Mouse (Mus musculus) midbrain, embryonic 14.5 days (tissue): ENCODE measurements around the gene Lix1. TPM values are rescaled to one million over a fixed set of nuclear protein-coding genes. Genes with fewer than 3 reads are reported as not detected.
"Not testable (repeated sequence)": the region's sequence is repeated elsewhere in the genome, so short reads cannot be mapped to it uniquely, and the experiment has no call there.

Experiments
- ATAC-seq: fragments of 200-750 bp; cut with Nextera tagmentation; 2 replicates; pipeline ENCODE4 v1.8.0; 2017; ENCODE audit warnings: moderate number of reproducible peaks, moderate library complexity; ENCODE audit not compliant: low FRiP score, low TSS enrichment
- DNase-seq: peaks from one replicate; pipeline ENCODE4 v3.0.0-alpha.2; 2015
- H3K27ac ChIP-seq: fragments of 300-500 bp; sonication (generic); replicated peaks from 2 replicates; pipeline ENCODE4 v1.5.1; 2014; ENCODE audit warnings: mild to moderate bottlenecking, low read depth, low read length, moderate library complexity
- H3K27me3 ChIP-seq: fragments of 300-500 bp; sonication (generic); 2 replicates; pipeline ENCODE4 v1.6.1; 2014; ENCODE audit warnings: low read length, control low read depth, mixed read lengths; ENCODE audit not compliant: control insufficient read depth, insufficient read depth
- H3K36me3 ChIP-seq: fragments of 300-500 bp; sonication (generic); 2 replicates; pipeline ENCODE4 v1.6.1; 2014; ENCODE audit warnings: low read length, control low read depth; ENCODE audit not compliant: control insufficient read depth, insufficient read depth
- H3K4me1 ChIP-seq: fragments of 300-500 bp; sonication (generic); 2 replicates; pipeline ENCODE4 v1.6.1; 2014; ENCODE audit warnings: mild to moderate bottlenecking, antibody characterized with exemption, low read length, control low read depth; ENCODE audit not compliant: control insufficient read depth, insufficient read depth
- H3K4me2 ChIP-seq: fragments of 300-500 bp; sonication (generic); 2 replicates; pipeline ENCODE4 v1.6.1; 2014; ENCODE audit warnings: mild to moderate bottlenecking, low read length, moderate library complexity
- H3K4me3 ChIP-seq: fragments of 300-500 bp; sonication (generic); replicated peaks from 2 replicates; pipeline ENCODE4 v1.5.1; 2014; ENCODE audit warnings: low read depth, low read length
- H3K9ac ChIP-seq: fragments of 300-500 bp; sonication (generic); replicated peaks from 2 replicates; pipeline ENCODE4 v1.6.1; 2014; ENCODE audit warnings: mild to moderate bottlenecking, low read length, moderate library complexity
- H3K9me3 ChIP-seq: fragments of 300-500 bp; sonication (generic); 2 replicates; pipeline ENCODE4 v1.6.1; 2016; ENCODE audit warnings: low read length, control low read depth, mixed read lengths; ENCODE audit not compliant: control insufficient read depth
- WGBS: fragments of 180-500 bp; shearing (Covaris S2); extraction: QIAGEN DNeasy Blood & Tissue Kit; methylation state at CpG from one replicate; pipeline ENCODE4 v1.1.7; 2014; 5-methylcytosine and 5-hydroxymethylcytosine counted together
- polyA plus RNA-seq: library from polyadenylated mRNA; unstranded; fragments of >200 nt; fragmentation: Nextera tagmentation; extraction: Ambion mirVana; gene quantifications from 2 replicates; pipeline ENCODE4 v1.2.1, GENCODE M21; 2014

The Lix1 gene
- polyA plus RNA-seq, 1 experiment from 2014 or later = 9.2 TPM

DNA sequence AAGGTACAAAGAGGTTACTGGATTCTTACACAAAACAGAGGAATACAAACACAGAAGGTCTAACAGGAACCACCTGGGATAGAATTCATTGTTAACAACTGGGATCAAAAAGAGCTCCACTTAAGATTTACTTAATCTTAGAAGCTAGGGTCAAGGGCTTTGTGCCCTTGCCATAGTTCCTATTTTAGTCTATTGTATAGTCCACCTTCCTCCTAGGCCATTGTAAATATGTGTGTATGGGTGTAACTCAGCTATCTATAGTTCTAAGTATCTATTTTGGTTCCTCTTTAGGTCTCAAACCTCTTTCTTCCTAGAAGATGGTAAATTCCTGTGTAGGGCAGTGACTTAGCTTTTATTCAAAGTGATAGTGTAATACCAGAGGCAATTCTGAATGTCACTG is 93.8 kb downstream of the Lix1 start:
- DNase-seq, ATAC-seq: not testable (repeated sequence)

DNA sequence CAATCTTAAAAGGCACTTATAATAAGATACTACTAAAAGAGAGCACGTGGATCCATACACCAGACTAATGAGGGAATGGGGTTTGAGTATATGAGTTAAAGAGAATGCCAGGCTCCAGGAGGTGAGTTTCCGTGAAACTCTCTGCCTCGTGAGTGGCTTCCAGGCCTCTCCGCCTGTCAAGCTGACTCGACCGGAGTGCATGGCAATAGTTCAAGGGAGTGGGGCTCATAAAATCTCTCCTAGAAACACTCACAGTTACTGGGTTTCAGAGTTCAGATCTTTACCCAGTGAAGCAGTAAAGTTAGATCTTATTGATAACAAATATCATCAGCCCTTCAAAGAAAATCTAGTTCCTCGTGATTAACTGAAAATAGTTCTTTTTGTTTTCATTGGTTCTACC is 94.3 kb downstream of the Lix1 start:
- no peak overlapping the region for H3K9ac ChIP-seq
- H3K27me3 ChIP-seq = no peaks in the 10 kb centered on the region
- no peak for DNase-seq
- 93% methylated on average over 7 of the region's 7 CpGs for WGBS
- no peak overlapping the region for H3K4me2 ChIP-seq
- no peaks in the 10 kb centered on the region for H3K9me3 ChIP-seq
- no peak for ATAC-seq
- no peak overlapping the region for H3K27ac ChIP-seq
- H3K4me3 ChIP-seq = no peak overlapping the region
- H3K4me1 ChIP-seq = no peaks in the 10 kb centered on the region
- H3K36me3 ChIP-seq = no peaks in the 10 kb centered on the region

More for the DNA sequence above, 93.8 kb downstream of the Lix1 start:
- H3K9me3 ChIP-seq, H3K9ac ChIP-seq, H3K27me3 ChIP-seq, H3K27ac ChIP-seq, H3K4me3 ChIP-seq, H3K4me2 ChIP-seq, H3K36me3 ChIP-seq, H3K4me1 ChIP-seq: not testable (repeated sequence)

DNA sequence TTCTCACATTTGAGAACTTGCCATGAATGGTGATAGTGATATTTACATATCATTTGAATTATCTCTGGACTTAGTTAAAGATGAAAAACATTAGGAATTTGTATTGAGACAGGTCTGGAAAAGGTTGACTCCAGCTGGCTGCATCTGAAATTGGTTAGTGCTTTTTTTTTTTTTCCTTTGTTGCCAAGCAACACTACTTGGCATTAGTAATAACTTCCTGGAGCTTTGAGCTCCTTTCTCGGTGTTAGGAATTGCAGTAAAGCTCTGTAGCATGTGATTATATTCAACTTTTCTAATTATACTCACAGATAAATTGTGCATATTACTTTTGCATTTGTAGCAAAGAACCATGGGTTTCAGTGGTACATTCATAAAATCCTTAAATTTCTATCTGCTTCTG is 96.4 kb downstream of the Lix1 start:
- H3K4me1 ChIP-seq = no peaks in the 10 kb centered on the region
- H3K27ac ChIP-seq = no peak overlapping the region
- DNase-seq = peak; percentile 24
- H3K9ac ChIP-seq = no peak overlapping the region
- H3K36me3 ChIP-seq = no peaks in the 10 kb centered on the region
- no peaks in the 10 kb centered on the region for H3K9me3 ChIP-seq
- 12% methylated on average over 1 of the region's 1 CpGs for WGBS
- H3K4me2 ChIP-seq = no peak overlapping the region
- ATAC-seq = no peak
- no peaks in the 10 kb centered on the region for H3K27me3 ChIP-seq
- no peak overlapping the region for H3K4me3 ChIP-seq

DNA sequence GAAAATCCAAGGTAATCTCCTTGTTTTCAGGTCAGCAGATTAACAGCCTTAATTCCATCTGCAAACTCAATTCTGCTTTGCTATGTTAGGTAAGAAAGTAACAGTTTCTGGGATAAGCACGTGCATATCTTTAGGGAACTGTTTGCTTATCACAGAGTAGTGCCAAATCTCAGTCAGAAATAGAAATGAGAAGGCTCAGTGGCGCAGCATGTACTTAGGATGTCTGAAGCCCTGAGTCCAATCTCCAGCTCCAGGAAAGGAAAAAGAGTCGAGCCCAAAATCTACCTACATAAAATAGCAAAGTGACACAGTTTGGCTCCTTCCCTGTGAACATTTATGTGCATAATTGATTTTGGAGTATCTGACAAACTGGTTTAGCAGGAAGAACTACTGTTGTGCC is 96.8 kb downstream of the Lix1 start:
- H3K36me3 ChIP-seq = no peaks in the 10 kb centered on the region
- WGBS = 69% methylated on average over 3 of the region's 3 CpGs
- H3K4me1 ChIP-seq = no peaks in the 10 kb centered on the region
- ATAC-seq (no peak), DNase-seq (no peak)
- no peak overlapping the region for H3K27ac ChIP-seq
- no peak overlapping the region for H3K4me2 ChIP-seq
- no peaks in the 10 kb centered on the region for H3K9me3 ChIP-seq
- H3K4me3 ChIP-seq = no peak overlapping the region
- no peaks in the 10 kb centered on the region for H3K27me3 ChIP-seq
- H3K9ac ChIP-seq = no peak overlapping the region

DNA sequence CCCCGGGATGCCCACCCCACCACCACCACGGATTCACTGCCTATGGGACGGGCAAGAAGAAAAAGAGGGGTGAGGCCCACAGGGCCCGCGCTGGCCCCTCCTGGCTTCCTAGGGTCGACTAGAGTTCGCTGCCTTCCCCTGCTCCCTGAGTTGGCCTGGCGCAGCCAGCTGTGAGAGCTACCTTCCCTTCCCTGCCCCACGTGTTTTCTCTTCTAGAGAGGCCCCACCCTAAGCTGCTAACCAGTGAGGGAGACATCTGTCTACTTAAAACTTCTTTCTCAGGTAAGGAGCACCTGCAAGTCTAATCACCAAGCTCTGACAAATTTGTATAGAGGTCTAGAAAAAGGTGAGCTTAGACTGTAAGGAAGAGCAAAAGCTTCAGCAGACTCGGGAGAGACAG is 104.2 kb downstream of the Lix1 start:
- 92% methylated on average over 10 of the region's 10 CpGs for WGBS
- Histone ChIP-seq H3K4me1 (no peaks in the 10 kb centered on the region), H3K9ac (no peak overlapping the region), H3K9me3 (no peaks in the 10 kb centered on the region), H3K4me3 (no peak overlapping the region), H3K36me3 (no peaks in the 10 kb centered on the region), H3K27me3 (no peaks in the 10 kb centered on the region), H3K27ac (no peak overlapping the region), H3K4me2 (no peak overlapping the region)
- DNase-seq (no peak), ATAC-seq (no peak)

Other genes with a start within 250 kb of the Lix1 start
- gene Riok2, start 28.4 kb upstream of the Lix1 start, polyA plus RNA-seq = 24.0 and 26.2 TPM in 2 replicates
- gene Lnpep, start 222.4 kb downstream of the Lix1 start, polyA plus RNA-seq = 8.8 and 13.5 TPM in 2 replicates